Mouse (Mus musculus) heart, adult 8-10 months (tissue): ENCODE measurements around the gene Ston1. TPM values are rescaled to one million over a fixed set of nuclear protein-coding genes. Genes with fewer than 3 reads are reported as not detected.

Experiments used
- DNase-seq: peaks from one replicate; pipeline ENCODE4 v3.0.0; 2022; ENCODE audit warnings: low spot score
- total RNA-seq, 4 experiments: library from RNA; stranded (reverse); gene quantifications; 2 replicates each; pipeline ENCODE4 v1.2.4; 2022

Gene Ston1
- total RNA-seq, result 10 to 100 TPM; 15.0 to 20.7 (median 18.0) TPM

DNA sequence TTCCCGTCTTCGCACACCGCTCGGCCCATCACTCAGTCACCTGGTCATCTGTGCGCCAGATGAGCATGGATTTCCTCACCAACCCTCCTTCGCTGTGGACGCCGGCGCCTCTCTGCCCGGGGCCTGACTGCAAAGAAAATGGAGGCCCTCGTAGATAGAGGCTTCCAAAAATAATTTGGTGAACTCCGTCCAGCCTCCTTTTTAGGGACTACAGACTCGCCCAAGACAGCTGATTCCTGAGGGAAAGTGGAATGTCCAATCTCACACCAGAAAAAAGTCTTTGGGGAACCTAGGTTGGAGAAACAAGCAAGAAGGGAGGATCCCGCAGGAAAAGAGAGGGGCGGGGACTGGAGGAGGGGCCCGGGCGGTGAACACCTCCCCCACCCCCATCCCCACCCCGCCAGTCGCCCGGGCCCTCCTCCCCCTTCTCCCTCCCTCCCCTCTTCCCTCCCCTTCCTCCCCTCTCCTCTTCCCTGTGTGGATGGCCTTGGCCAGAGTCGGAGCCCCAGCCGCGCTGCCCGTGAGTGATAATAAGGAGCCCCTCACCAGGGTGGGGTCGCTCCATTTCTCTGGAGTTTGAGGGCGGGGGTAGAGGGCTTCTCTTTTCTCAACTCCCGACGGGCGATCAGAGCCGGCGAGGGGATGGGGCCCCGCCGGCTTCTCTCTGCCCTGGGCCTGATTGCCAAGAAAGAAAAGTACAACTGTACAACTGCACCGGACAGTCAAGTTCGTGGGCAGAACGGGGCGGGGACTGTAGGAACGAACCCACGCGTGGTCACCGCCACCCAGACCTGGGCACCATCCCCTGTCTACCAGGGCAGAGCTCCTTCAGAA is at the start of gene Ston1:
Gene Ston1 (plus strand): TSS at position 463 of the 834 bp plus-strand sequence.
- DNase-seq, result peak; percentile 69

DNA sequence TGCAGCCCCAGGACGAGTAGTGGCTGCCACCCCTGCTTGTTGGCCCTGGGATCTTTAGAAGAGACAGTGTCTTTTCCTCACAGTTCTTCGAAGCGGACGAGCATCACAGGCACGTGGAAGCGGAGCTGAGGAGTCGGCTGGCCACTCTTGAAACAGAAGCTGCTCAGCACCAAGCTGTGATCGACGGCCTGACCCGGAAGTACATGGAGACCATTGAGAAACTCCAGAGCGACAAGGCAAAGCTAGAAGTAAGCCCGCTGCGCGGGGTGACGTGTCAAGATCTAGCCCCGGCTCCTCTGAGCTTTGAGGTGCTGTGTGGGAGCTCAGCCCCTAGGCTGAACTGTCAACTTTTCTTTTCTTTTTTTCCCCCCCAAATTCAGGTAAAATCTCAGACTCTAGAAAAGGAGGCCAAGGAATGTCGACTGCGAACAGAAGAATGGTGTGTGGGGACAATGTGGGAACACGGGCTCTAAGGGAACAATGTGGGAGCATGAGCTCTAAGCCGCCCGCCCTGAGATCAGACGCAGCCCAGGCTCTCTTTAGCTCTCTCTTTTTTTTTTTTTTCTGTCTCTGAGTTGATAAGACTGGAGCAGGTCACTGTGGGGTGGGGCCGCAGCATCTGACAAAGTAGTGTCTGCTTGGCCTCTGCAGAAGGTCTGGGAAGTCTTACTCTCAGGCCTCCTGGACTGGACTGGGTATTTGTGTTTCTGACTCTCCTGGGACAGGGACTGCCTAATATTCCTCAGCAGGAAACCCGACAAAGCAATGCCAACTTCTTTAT is 47.9 kb upstream of the Ston1 start:
- no peak for DNase-seq

DNA sequence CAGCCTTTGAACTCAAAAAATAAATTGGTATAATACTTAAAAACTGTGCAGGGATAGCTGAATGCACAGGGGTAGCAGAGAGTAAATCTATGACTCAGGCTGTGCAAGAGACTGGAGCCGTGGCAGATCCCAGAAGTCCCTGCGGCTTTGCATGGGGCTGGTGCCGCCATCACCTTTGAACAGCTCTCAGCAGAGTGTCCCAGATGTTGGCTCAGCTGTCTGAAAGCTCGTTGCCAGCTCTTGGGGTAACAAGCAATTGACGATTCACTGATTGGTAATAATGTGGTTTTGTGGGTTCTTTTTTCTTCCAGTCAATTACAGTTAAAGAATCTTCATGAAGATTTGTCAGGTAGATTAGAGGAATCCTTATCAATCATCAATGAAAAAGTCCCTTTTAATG is 47.1 kb upstream of the Ston1 start:
- no peak for DNase-seq

DNA sequence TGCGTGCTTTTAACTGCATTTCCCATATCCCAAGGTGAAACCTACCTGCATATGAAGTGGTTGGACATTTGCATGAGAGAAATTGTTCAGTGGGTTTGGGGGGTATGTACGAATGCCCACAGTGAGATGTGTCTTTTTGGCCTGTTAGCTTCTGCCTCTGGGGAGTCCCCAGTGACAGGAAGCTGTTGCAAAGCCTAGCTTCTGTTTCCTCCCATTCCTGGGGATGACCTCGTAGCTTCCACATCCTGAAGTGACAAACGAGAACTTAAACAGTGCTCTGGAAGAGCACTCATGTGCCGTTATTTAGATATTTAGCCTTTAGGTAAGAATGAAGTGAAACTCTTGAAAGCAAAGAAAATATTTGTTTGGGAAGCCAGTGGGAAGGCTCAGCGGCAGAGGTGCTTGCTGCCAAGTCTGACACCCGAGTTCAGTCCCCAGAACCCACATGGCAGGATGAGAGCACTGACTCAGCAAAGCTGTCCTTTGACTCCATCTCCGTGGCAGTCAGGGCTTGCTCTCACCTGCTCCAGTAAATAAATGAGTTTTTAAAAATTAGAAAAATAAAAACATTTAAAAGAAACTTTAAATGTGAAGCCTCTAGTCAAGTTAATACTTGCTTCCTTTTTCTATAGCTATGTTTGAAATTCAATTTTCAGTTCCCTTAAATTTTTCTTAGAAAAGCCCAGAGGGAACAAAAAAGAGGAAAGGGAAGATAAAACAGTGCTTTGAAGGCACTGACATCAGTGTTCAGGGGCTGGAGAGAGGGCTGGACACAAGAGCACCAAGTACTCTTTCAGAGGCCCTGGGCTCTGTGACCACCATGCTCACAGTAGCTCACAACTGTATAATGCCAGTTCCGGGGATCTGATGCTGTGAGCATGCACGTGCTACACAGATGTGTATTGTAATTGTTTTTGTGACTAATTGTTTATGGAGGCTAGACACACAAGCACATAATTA is 46.2 kb upstream of the Ston1 start:
- peak; percentile 43 for DNase-seq

DNA sequence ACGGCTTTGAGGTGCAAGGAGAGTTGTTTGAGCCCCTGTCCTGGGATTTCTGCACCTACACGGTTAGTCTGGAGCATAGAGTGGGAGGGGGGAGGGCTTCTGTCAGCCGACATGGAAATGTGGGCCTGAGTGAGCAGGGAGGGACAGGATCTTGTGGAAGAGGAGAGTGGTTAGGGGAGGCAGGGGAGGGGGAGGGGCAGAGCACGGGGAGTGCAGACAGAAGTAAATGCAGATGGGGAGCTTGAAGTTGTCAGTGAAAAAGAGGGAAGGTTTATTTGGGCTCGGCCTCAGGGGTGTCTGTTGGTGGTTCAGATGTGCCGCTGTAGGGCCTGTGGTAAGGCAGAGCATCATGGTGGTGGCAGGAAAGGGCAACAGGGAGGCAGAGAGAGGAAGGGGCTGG is 44.9 kb upstream of the Ston1 start:
- no peak for DNase-seq

DNA sequence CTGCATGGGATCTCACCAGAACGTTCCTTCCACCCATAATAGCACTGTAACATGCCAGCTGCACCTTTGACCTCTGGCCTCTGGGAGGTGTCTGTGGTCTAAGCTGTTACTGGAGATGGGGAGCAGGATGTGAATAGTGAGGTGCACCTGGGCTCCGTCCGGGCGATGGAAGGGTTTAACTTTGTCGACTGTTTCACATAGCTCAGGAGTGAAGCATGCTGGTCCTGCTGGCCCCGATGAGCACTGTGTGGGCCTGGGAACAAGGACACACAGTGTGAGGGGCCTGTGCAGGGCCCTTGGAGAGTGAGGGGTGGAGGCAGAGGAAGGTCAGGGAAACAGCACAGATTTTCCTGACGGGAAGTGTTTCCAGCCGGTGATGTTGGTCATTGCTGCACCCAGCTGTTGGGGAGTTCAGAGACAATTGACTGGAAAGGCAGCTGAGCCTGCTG is 44.5 kb upstream of the Ston1 start:
- DNase-seq, result no peak

DNA sequence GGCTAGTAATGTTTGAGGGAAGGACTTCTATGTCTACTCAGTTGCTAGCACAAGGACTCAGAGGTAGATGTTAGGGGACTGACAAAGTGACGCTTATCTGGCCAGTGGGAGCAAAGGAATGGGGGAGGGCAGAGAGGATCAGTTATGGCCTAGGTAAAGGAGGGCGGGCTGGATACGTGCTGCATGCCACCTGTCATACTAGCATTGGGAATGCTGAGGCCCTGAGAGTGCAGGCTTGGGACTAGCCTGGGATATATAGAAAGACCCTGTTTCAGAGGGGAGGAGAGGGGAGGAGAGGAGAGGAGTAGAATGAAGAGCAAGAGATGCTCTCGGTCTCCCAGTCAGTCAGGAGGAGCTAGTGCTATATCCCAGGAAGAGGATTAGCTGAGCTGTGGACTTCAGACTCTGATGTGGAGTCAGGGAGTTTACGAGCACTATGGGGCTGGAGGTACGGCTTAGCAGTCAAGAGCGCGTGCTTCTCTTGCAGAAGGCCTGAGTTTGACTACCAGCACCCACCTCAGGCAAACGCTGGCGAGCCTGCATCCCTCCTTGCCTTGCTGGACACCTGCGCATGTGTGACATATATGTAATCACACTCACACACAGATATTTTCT is 43.9 kb upstream of the Ston1 start:
- DNase-seq, result no peak

DNA sequence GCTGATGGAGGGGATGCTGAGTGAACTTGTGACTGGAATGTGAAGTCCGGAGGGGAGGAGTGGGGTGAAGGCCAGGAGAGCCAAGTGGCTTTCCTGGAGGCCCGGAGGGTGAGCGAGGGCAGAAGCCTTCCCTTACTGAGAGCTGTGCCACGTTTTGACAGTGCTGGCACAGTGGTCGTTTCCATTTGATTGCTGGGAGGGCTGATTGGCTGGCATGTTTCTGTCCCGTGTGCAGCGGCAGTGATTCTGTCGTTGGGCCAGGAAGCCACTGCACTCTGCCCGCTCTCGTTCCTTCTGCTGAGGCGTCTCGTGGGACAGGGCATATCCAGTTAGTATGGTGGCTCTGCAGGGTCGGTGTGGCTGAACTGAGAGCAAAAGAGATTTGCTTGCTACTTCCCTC is 41.3 kb upstream of the Ston1 start:
- DNase-seq, result no peak

DNA sequence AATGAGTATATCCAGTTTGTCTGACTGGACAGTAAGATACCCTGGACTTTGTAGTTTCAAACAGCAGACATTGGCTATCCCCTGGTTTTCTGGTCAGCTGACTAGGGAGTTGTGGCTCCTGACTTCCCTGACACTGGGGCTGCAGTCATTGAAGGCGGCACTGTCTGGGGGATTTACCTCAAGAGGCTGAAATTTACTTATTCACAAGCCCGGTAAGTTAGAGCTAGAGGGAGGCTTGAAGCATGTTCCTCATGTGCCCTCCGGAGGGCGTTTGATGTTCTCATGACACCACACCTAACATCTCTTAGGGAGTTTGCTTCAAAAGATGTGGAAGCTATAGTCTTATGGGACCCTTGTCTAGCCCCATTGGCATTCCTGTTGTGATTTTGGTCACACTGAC is 40.8 kb upstream of the Ston1 start:
- DNase-seq, result no peak

DNA sequence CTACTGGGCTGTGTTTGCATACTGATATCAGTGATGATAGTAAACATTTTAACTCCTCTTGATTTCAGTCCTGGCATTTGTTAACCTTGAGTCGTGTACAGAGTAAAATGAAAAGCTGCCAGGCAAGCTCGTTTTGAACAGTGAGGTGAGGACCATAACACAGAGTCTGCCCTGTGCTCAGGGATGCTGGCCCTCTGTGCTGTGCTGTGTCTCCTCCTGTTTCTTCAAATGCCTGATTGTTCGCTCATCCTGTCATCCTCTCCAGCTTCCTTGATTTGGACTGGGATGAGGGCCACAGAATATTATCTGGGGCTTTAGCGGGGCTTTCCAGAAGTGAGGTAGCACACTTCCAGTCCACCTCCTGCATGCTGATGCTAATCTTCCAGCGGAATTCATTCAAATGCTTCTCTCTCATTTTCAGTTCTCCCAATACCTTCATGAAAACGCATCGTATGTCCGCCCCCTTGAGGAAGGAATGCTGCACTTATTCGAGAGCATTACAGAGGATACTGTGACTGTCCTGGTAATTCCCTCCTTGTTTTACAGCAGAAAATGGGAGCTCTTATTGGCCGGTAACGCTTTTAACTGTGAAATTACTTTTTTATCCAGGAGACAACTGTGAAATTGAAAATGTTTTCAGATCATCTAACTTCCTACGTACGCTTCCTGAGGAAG is 39.2 kb upstream of the Ston1 start:
- peak; percentile 69 for DNase-seq

DNA sequence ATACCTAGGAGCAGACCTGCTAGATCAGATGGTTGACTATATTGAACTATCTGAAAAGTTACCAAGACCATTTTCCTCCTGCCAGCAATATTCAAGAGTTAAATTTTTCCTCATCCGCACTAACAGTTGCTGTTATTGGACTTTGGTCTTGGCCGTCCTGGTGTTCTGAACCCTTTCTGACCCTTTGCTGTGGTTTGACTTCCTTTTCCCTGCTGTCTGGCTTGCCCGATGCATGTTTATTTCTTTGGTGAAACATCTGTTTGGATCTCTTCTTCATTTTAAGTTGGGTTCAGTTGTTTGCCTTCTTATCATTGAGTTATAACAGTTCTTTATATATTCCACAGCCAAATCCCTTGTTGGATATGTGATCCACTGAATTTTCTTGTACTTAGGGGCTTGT is 33.9 kb upstream of the Ston1 start:
- peak; percentile 47 for DNase-seq

DNA sequence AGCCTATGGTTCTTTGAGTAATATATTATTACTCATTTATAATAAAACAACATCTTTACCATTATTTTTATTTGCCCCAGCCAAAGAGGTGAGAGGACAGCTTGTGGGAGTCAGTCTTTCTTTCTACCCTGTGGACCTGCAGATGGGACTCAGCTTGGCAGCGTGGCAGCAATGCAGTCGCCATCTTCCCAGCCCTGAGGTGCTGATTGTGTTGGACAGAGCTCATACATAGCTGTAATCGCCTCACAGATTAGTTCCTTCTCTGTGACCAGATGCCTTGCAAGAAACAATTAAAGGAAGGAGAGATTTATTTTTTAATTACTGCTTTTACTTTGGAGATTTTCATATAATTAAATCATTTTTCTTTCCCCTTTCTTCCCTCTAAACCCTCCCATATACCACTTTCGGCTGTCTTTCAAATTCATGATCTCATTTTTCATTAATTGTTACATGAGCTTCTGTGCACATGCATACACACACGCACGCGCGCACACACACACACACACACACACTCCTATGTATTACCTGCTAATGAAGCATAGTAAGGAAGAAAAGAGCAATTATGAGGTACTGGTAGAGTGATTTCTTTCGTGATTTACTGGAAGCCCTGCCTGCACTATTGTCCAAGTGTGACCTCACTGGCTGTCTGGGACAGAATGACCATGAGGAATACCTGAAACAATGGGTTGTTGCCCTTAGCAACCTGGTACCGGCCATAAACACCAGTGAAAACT is 27.5 kb upstream of the Ston1 start:
- DNase-seq, result no peak

DNA sequence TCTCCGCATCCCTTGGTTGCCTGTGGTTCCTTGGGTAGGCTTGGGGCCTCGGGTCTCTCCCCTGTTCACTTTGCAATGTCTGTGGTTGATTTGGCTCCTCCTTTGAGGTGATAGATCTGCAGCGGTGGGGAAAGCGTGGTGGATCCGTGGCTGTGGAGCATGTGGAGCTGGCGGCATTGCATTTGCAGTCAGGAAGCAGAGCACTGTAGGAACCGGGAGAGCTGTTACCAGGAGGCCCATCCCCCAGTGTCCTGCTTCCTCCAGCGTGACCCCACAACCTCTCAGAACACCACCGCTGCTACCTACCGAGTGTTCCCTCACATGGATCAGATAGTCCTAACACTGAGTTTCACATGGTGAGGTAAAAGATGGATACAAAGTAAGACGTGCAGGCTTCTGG is 26.7 kb upstream of the Ston1 start:
- DNase-seq, result no peak

DNA sequence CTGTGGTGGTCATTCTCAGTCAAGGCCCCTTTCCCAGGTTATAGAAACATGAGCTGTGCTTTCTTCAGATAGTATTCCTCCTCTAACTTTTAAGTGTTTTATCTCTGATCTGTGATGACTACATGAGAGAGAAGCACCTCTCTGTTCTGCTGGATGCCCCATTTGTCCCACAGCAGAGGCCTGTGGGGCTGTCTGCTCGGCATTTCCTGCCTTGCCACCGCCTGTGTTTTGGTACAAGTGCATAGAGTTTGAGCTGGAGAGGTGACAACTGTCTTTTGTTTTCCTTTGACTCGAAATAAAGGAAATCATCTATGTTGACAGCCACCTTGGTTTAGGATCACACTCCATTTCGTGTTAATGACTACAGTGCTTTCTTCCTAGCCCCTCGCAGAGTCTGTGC is 22.7 kb upstream of the Ston1 start:
- DNase-seq, result no peak

DNA sequence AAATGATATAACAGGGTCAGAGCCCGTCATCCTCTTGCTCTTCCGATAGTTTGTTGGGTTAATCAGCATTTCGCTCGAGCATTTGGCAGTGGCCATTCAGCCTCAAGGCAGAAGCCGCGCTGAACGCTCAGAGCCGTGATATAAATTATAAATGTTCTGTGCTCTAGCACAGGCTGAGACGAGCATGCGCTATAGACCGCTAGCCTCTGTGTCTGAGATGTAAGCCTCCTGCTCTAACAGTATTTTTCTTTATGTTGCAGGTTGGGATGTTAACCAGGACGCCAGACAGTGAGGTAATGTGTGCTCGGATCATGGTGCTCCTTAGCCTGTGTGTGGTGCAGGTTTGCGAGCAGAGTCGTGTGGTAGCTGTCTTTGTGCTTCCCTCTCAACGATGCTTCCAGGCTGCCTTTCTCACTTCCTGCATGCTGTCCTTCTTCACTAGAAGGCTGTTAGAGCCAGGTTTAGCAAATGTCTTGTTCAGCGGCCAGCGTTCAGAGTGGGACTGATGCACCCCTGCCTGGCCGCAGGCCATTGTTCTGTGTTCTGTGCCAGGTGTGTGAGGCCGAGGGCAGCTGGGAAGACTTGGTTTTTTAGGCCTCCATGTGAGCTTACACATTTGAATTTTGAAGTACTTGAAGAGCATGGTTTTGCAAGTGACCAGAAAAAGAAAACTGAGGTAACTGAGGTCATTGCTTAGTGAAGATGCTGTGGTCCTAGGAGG is 18.8 kb upstream of the Ston1 start:
- DNase-seq, result no peak

DNA sequence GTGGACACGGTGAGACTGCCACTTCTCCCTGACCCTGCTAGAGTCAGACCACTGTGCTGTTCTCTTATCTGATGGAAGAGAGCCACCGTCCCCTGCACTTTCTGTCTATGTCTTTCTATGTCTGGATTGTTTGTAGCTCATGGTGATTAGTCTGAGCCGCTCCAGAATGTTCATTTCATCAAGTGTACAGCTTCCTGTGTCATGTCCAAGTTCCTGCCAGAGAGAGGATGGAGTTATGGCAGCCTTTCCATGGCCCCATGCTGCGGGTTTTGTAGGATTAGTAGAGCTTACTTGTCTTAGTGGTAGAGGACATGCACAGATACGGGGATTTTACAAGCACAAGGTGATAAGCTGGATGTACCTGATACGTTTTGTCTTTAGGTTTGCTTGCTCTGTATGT is 16.9 kb upstream of the Ston1 start:
- DNase-seq, result no peak

DNA sequence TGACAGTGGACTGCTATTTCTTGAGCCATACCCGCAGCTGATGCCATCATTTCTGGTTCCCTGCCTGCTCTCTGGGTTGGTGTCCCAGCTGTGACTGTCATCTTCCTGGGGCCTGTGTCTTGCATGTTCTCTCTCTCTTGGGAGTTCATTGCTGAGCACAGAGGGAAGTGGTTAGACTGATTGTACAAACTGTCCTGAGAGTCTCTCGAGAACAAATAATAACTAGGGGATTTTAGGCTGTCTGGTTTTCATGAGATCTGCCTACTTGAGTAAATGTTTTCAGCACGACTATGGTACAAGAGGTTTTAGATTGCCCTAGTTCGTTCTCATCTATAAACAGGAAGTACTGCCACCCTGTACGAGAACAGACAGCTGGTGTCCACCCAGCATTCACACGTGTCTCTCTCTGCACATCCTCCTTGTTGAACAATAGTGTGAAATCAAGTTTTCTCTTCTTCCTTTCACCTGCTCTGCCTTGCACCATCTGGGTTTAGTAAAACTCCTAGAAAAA is 15.9 kb upstream of the Ston1 start:
- peak; percentile 63 for DNase-seq

DNA sequence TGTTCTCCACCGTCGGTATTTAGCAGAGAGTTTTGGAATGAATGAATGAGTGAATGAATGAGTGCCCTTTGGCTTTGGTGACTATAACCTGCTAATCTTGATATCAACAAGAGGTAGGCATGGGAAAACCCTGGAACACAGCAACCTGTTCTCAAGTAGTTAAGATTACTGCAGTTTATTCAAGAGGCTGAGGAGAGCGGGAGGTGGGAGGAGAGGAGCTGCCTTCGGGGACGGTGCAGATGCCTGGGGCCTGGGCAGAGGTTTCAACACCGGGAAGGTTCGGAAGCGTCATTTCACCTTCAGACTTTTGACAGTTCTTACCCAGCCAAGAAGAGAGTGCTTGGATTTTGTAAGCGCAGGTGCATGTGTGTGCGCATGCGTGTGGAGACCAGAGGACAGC is 14.5 kb upstream of the Ston1 start:
- no peak for DNase-seq

DNA sequence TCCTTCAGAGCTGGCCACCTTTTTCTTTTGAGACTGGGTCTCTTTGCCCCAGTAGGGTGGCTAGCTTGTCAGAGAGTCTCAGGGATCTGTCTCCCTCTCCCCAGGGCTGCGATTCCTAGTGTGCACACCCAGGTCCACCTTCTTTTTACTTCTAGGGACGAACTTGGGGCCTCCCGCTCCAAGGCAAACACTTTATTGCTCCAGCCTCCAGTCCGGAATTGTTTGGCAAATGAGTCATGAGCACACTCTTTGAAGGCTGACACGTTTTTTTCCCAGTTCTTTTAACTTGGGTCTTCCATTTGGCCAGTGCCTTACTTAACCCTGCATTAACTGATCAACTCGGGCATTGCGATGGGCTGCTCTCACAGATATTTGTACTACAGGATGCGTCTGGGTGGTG is 14.1 kb upstream of the Ston1 start:
- DNase-seq, result no peak
